Mouse (Mus musculus) megakaryocyte, adult 5-6 weeks (primary cell): ENCODE measurements around the gene Psmb11. TPM values are rescaled to one million over a fixed set of nuclear protein-coding genes. Genes with fewer than 3 reads are reported as not detected.
"Not testable (repeated sequence)": the region's sequence is repeated elsewhere in the genome, so short reads cannot be mapped to it uniquely, and the experiment has no call there.

Experiments
- ATAC-seq: 2 replicates; pipeline ENCODE4 v1.8.0; 2016; ENCODE audit warnings: mild to moderate bottlenecking, inconsistent platforms; ENCODE audit not compliant: poor library complexity, severe bottlenecking
- total RNA-seq, 2 experiments: library from RNA; stranded (forward) in 1 of 2; stranded (reverse) in 1 of 2; fragments of 153-499, 151-499 nt in 1 of 2; fragments of 221-1000, 200-1000 nt in 1 of 2; gene quantifications; 2 replicates each; pipeline versions ENCODE4 v1.2.3 to v1.2.4; 2015 to 2017

Psmb11 gene
- total RNA-seq, 2 experiments from 2014 or later: not detected

- ATAC-seq: peak; percentile 99
Observed at GRCm38 (mm10) chr14:54603038-54603654, 18.1 kb upstream of the Psmb11 start.

GRCm38 (mm10) chr14:54603686-54604085 is 17.5 kb upstream of the Psmb11 start:
- ATAC-seq: no peak

- peak; percentile 54 for ATAC-seq
Observed at GRCm38 (mm10) chr14:54605752-54606321, 15.4 kb upstream of the Psmb11 start, which contains the start of gene 4931414P19Rik. TSS of gene 4931414P19Rik (minus strand) at chr14:54605993.

GRCm38 (mm10) chr14:54607226-54607625 is 14.0 kb upstream of the Psmb11 start:
- no peak for ATAC-seq

GRCm38 (mm10) chr14:54609245-54609644 is 12.0 kb upstream of the Psmb11 start:
- ATAC-seq: no peak

- ATAC-seq: peak; percentile 49
Observed at GRCm38 (mm10) chr14:54609962-54610361, 11.3 kb upstream of the Psmb11 start.

- ATAC-seq: no peak
Observed at GRCm38 (mm10) chr14:54610648-54611047, 10.6 kb upstream of the Psmb11 start.

- not testable (repeated sequence) for ATAC-seq
Observed at GRCm38 (mm10) chr14:54614130-54614529, 7.1 kb upstream of the Psmb11 start.

GRCm38 (mm10) chr14:54616226-54616825 is 4.9 kb upstream of the Psmb11 start:
- ATAC-seq: peak; percentile 39

GRCm38 (mm10) chr14:54617152-54617896 is 3.9 kb upstream of the Psmb11 start:
- peak; percentile 45 for ATAC-seq

- ATAC-seq: peak; percentile 97
Observed at GRCm38 (mm10) chr14:54617897-54618365, 3.3 kb upstream of the Psmb11 start, which contains the start of gene Psmb5. TSS of gene Psmb5 (minus strand) at chr14:54618022.

- ATAC-seq: no peak
Observed at GRCm38 (mm10) chr14:54623334-54623733, 2.1 kb downstream of the Psmb11 start.

GRCm38 (mm10) chr14:54624976-54625375 is 3.7 kb downstream of the Psmb11 start:
- no peak for ATAC-seq

GRCm38 (mm10) chr14:54628103-54628502 is 6.9 kb downstream of the Psmb11 start:
- ATAC-seq: no peak

GRCm38 (mm10) chr14:54629797-54630196 is 8.6 kb downstream of the Psmb11 start:
- no peak for ATAC-seq

GRCm38 (mm10) chr14:54630583-54631239 is 9.5 kb downstream of the Psmb11 start:
- ATAC-seq: peak; percentile 54

GRCm38 (mm10) chr14:54631240-54631599 is 10.0 kb downstream of the Psmb11 start:
- ATAC-seq: no peak

- ATAC-seq: no peak
Observed at GRCm38 (mm10) chr14:54632252-54632651, 11.0 kb downstream of the Psmb11 start.

GRCm38 (mm10) chr14:54634182-54634581 is 12.9 kb downstream of the Psmb11 start:
- ATAC-seq: no peak

GRCm38 (mm10) chr14:54636954-54637353 is 15.7 kb downstream of the Psmb11 start:
- no peak for ATAC-seq

GRCm38 (mm10) chr14:54638210-54638609 is 17.0 kb downstream of the Psmb11 start:
- ATAC-seq: no peak
